Mouse (Mus musculus) forebrain, embryonic 12.5 days (tissue): ENCODE data around the gene Ctsz. TPM values are rescaled to one million over a fixed set of nuclear protein-coding genes. Genes with fewer than 3 reads are reported as not detected.

Experiments used
- ATAC-seq: fragments of 200-750 bp; cut with Nextera tagmentation; 2 replicates; pipeline ENCODE4 v1.8.0; 2017; ENCODE audit warnings: moderate TSS enrichment; ENCODE audit not compliant: low FRiP score
- H3K27ac ChIP-seq: fragments of 300-500 bp; sonication (generic); 2 replicates; pipeline ENCODE4 v1.5.1; 2016; ENCODE audit warnings: mild to moderate bottlenecking
- H3K27me3 ChIP-seq: fragments of 300-500 bp; sonication (generic); 2 replicates; pipeline ENCODE4 v1.6.1; 2016; ENCODE audit warnings: mild to moderate bottlenecking
- H3K36me3 ChIP-seq: fragments of 300-500 bp; sonication (generic); replicated peaks from 2 replicates; pipeline ENCODE4 v1.6.1; 2016; ENCODE audit warnings: mild to moderate bottlenecking
- H3K4me1 ChIP-seq: fragments of 300-500 bp; sonication (generic); 2 replicates; pipeline ENCODE4 v1.6.1; 2016
- H3K4me2 ChIP-seq: fragments of 300-500 bp; sonication (generic); 2 replicates; pipeline ENCODE4 v1.6.1; 2016; ENCODE audit warnings: mild to moderate bottlenecking, moderate library complexity
- H3K4me3 ChIP-seq: fragments of 300-500 bp; sonication (generic); replicated peaks from 2 replicates; pipeline ENCODE4 v1.5.1; 2016; ENCODE audit warnings: mild to moderate bottlenecking
- H3K9ac ChIP-seq: fragments of 300-500 bp; sonication (generic); 2 replicates; pipeline ENCODE4 v1.6.1; 2016; ENCODE audit warnings: mild to moderate bottlenecking
- H3K9me3 ChIP-seq: fragments of 300-500 bp; sonication (generic); 2 replicates; pipeline ENCODE4 v1.6.1; 2016
- WGBS: fragments of 180-500 bp; shearing (Covaris S2); methylation state at CpG from one replicate; pipeline ENCODE4 v1.1.7; 2016; 5-methylcytosine and 5-hydroxymethylcytosine counted together
- polyA plus RNA-seq: library from polyadenylated mRNA; unstranded; fragments of >200 nt; fragmentation: Nextera tagmentation; extraction: Ambion mirVana; gene quantifications from 2 replicates; pipeline ENCODE4 v1.2.1, GENCODE M21; 2016

The Ctsz gene
- polyA plus RNA-seq, 1 experiment from 2014 or later = 66.0 TPM

DNA sequence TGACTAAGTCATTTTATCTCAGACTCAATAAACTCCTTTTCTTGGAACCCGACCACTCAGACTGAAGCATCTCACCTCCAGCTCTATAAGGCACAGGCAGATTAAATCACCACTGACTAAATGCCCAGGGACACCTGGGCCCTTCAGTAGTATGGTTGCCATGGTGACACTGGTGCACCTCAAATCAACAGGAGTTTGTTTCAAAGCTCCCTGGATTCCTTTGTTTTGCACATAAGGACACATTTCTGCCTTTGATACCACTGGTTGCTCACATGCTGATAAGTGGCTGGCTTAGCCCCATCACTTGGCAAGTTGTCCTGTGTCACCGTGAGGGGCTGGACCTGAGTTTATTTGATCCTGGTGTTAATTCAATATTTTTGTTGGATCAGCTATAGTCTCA, 20.5 kb upstream of the Ctsz start:
- Histone ChIP-seq H3K9me3 (no peaks in the 10 kb centered on the region), H3K27ac (no peak overlapping the region), H3K9ac (no peak overlapping the region), H3K4me1 (peaks cover 15% of the 10 kb centered on the region), H3K36me3 (peaks cover 23% of the 10 kb centered on the region), H3K4me2 (no peak overlapping the region), H3K4me3 (no peak overlapping the region), H3K27me3 (no peaks in the 10 kb centered on the region)
- ATAC-seq = no peak
- 71% methylated on average over 2 of the region's 2 CpGs for WGBS

DNA sequence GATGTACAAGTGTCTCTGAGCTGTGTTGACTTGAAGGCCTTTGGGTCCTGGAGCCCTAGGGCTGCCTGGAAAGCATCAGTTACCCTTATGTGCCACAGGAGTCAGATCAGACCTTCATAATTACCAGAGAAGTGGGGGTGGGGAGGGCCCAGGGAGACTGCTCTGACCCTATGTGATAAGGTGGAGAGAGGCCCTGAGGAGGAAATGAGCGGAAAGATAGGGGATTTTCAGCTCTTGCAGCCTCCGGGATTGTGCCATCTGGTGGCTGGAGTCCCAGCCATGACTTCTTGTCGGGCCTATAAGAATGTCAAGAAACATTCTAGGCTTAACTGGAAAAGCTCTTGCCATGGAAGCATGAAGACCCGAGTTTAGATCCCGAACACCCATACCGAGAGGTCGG, 14.8 kb upstream of the Ctsz start:
- Histone ChIP-seq H3K4me2 (no peak overlapping the region), H3K36me3 (no peaks in the 10 kb centered on the region)
- no peak for ATAC-seq

DNA sequence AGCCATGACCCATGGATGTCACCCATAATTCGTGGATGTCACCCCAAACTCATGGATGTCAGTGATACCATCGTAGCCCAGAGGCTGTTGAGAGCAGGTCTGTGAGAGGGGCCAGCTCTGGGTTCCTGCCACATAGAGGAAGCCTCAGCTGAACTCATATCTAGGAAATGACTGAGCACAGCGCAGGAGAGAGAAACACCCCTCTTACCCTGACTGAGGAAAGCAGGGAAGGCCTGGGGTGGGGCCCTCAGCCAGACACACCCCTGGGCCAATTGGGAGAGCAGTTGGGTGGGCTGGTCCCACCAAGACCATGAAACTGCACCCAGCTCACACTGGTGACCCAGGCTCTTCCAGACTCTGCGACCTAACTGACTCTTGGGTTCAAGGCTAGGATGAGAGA, 11.5 kb upstream of the Ctsz start, which contains the start of gene Tubb1:
TSS of gene Tubb1 (plus strand) at position 343 of the 400 bp plus-strand sequence.
- Histone ChIP-seq H3K9ac (no peak within 1 kb of the TSS), H3K36me3 (no peaks in the 10 kb centered on the region), H3K4me2 (no peak within 1 kb of the TSS), H3K27ac (no peak within 1 kb of the TSS), H3K4me1 (peaks cover 8% of the 10 kb centered on the region; the same call in 1 of the 2 replicates), H3K27me3 (no peaks in the 10 kb centered on the region; the same call in 1 of the 2 replicates), H3K9me3 (no peaks in the 10 kb centered on the region), H3K4me3 (no peak within 1 kb of the TSS)
- WGBS = 77% methylated on average over 4 of the region's 4 CpGs
- no peak for ATAC-seq

More for the DNA sequence above, 14.8 kb upstream of the Ctsz start:
- H3K27ac ChIP-seq = no peak overlapping the region
- no peaks in the 10 kb centered on the region for H3K4me1 ChIP-seq
- H3K9ac ChIP-seq = no peak overlapping the region
- H3K4me3 ChIP-seq = no peak overlapping the region
- no peaks in the 10 kb centered on the region for H3K9me3 ChIP-seq
- 75% methylated on average over 7 of the region's 7 CpGs for WGBS
- no peaks in the 10 kb centered on the region for H3K27me3 ChIP-seq

- no peaks in the 10 kb centered on the region; the same call in 1 of the 2 replicates for H3K27me3 ChIP-seq
- H3K9ac ChIP-seq = no peak overlapping the region
- peaks cover 8% of the 10 kb centered on the region; the same call in 1 of the 2 replicates for H3K4me1 ChIP-seq
- H3K4me2 ChIP-seq = no peak overlapping the region
- WGBS = 94% methylated on average over 4 of the region's 4 CpGs
- H3K9me3 ChIP-seq = no peaks in the 10 kb centered on the region
- H3K4me3 ChIP-seq = no peak overlapping the region
- no peak for ATAC-seq
- H3K36me3 ChIP-seq = no peaks in the 10 kb centered on the region
- no peak overlapping the region for H3K27ac ChIP-seq
Measured at GRCm38 (mm10) chr2:174448405-174448804, 9.6 kb upstream of the Ctsz start.

DNA sequence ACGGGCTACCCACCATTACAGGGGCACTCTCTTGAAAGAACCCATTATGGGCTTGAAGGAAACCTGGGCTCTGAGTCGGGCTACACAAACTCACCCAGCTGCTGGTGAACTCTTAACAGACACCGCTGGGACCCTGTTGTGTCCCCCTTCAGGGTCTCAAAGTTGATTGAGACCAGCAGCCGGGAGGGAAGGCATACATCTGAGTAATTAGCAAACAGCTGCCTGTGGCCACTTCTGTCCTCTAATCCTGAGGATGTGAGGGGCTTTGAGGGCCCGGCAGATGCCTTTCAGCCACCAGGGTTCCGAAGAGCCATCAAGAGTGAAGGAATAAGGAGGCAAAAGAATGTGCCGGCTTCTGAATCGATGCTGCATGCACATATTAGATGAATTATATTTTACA, 8.1 kb upstream of the Ctsz start:
- Histone ChIP-seq H3K4me1 (peaks cover 8% of the 10 kb centered on the region; the same call in 1 of the 2 replicates), H3K9me3 (no peaks in the 10 kb centered on the region), H3K27me3 (no peaks in the 10 kb centered on the region; the same call in 1 of the 2 replicates), H3K9ac (no peak overlapping the region; the same call in 1 of the 2 replicates), H3K4me3 (no peak overlapping the region), H3K36me3 (no peaks in the 10 kb centered on the region), H3K4me2 (no peak overlapping the region), H3K27ac (no peak overlapping the region)
- ATAC-seq = no peak
- 60% methylated on average over 8 of the region's 8 CpGs for WGBS

DNA sequence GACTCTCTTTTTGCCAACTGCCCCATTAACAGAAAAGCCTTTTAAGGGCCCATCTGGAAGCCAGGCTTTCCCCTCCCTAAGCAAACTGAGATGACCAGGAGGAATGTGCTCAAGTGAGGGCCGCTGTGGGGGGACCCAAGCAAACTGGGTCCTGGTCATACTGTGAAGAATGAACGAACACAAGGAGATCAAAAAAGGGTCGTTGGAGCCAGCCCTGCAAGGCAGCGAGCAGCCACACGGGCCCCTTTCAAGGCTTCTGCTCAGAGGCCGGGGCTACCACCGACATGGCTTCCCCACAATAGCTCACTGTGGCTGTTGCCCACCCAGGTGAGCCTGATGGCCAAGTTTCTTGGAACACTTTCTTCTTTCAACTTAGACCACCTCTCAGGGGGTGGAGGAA, 7.7 kb upstream of the Ctsz start:
- Histone ChIP-seq H3K4me1 (peaks cover 8% of the 10 kb centered on the region; the same call in 1 of the 2 replicates), H3K27me3 (no peaks in the 10 kb centered on the region; the same call in 1 of the 2 replicates), H3K4me3 (no peak overlapping the region), H3K36me3 (no peaks in the 10 kb centered on the region), H3K27ac (no peak overlapping the region), H3K9ac (no peak overlapping the region), H3K9me3 (no peaks in the 10 kb centered on the region), H3K4me2 (no peak overlapping the region)
- ATAC-seq = no peak
- 61% methylated on average over 7 of the region's 7 CpGs for WGBS

- Histone ChIP-seq H3K27ac (no peak overlapping the region), H3K4me2 (no peak overlapping the region), H3K9me3 (no peaks in the 10 kb centered on the region), H3K4me3 (no peak overlapping the region), H3K27me3 (no peaks in the 10 kb centered on the region; the same call in 1 of the 2 replicates), H3K36me3 (no peaks in the 10 kb centered on the region), H3K9ac (no peak overlapping the region), H3K4me1 (peaks cover 8% of the 10 kb centered on the region; the same call in 1 of the 2 replicates)
- ATAC-seq = no peak
- WGBS = 80% methylated on average over 6 of the region's 6 CpGs
Measured at GRCm38 (mm10) chr2:174445018-174445417, 6.2 kb upstream of the Ctsz start.

- 96% methylated on average over 6 of the region's 7 CpGs for WGBS
- Histone ChIP-seq H3K4me3 (no peak overlapping the region), H3K4me1 (peaks cover 8% of the 10 kb centered on the region; the same call in 1 of the 2 replicates), H3K9me3 (no peaks in the 10 kb centered on the region), H3K9ac (no peak overlapping the region), H3K27me3 (no peaks in the 10 kb centered on the region; the same call in 1 of the 2 replicates), H3K4me2 (no peak overlapping the region), H3K27ac (no peak overlapping the region), H3K36me3 (no peaks in the 10 kb centered on the region)
- no peak for ATAC-seq
Measured at GRCm38 (mm10) chr2:174444359-174444758, 5.5 kb upstream of the Ctsz start.

DNA sequence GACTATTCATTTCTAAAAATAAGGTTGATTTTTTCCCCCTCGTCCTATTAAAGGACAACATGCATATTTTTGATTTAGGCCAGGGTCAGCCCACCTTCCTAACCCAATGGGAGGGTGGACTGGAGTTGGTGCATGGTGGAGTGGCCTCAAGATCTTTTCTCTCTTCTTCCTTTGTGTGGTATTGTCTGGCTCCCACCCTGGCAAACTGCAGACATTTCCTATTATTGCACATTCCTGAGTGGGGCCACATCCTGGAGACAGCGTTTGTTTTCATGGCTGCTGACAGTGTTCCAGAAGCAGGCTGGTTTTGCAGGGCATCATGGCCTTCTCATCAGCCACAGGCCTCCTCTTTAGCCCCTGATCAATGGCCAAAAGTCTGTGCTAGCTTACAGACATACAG, 4.2 kb upstream of the Ctsz start:
- no peaks in the 10 kb centered on the region for H3K9me3 ChIP-seq
- WGBS = 69% methylated on average over 2 of the region's 2 CpGs
- no peaks in the 10 kb centered on the region; the same call in 1 of the 2 replicates for H3K27me3 ChIP-seq
- no peak overlapping the region for H3K4me2 ChIP-seq
- H3K9ac ChIP-seq = no peak overlapping the region
- ATAC-seq = no peak
- peaks cover 21% of the 10 kb centered on the region for H3K4me1 ChIP-seq
- H3K27ac ChIP-seq = no peak overlapping the region
- H3K4me3 ChIP-seq = no peak overlapping the region
- no peaks in the 10 kb centered on the region for H3K36me3 ChIP-seq

DNA sequence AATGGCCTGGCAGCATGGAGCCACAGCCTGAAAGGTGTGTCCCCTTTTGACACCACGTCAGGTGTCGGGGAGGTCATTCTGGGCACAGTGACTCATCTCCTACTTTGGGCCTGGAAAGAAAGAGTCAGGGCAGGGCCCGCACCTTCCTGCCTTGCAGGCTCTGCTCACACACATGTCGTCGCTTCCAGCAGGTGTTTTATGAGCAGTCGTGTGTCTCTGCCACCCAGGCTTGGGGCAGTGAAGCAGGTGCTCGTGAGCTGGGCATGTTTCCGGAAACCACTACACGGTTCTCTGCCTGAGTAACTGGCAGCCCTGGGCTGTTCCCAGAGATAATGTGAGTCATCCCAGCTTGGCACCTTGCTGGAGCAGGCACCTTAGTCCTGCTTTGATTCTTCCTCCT, 3.6 kb upstream of the Ctsz start:
- no peak for ATAC-seq

GRCm38 (mm10) chr2:174441898-174442297, 3.1 kb upstream of the Ctsz start:
- no peak overlapping the region for H3K27ac ChIP-seq
- no peaks in the 10 kb centered on the region for H3K36me3 ChIP-seq
- no peak for ATAC-seq
- H3K9me3 ChIP-seq = no peaks in the 10 kb centered on the region
- no peak overlapping the region for H3K4me3 ChIP-seq
- no peaks in the 10 kb centered on the region; the same call in 1 of the 2 replicates for H3K27me3 ChIP-seq
- WGBS = 78% methylated on average over 4 of the region's 4 CpGs
- H3K9ac ChIP-seq = no peak overlapping the region
- peaks cover 26% of the 10 kb centered on the region for H3K4me1 ChIP-seq
- no peak overlapping the region for H3K4me2 ChIP-seq

More for the DNA sequence above, 3.6 kb upstream of the Ctsz start:
- Histone ChIP-seq H3K9ac (no peak overlapping the region), H3K9me3 (no peaks in the 10 kb centered on the region), H3K4me2 (no peak overlapping the region), H3K4me1 (peaks cover 27% of the 10 kb centered on the region), H3K27ac (no peak overlapping the region), H3K36me3 (no peaks in the 10 kb centered on the region), H3K27me3 (no peaks in the 10 kb centered on the region; the same call in 1 of the 2 replicates), H3K4me3 (no peak overlapping the region)
- WGBS = 87% methylated on average over 9 of the region's 9 CpGs

GRCm38 (mm10) chr2:174439961-174440360, 1.1 kb upstream of the Ctsz start:
- Histone ChIP-seq H3K4me2 (no peak overlapping the region), H3K36me3 (no peaks in the 10 kb centered on the region), H3K9ac (no peak overlapping the region), H3K4me1 (peaks cover 20% of the 10 kb centered on the region), H3K27me3 (no peaks in the 10 kb centered on the region), H3K4me3 (no peak overlapping the region), H3K9me3 (no peaks in the 10 kb centered on the region), H3K27ac (no peak overlapping the region)
- ATAC-seq = no peak
- WGBS = 78% methylated on average over 9 of the region's 9 CpGs

DNA sequence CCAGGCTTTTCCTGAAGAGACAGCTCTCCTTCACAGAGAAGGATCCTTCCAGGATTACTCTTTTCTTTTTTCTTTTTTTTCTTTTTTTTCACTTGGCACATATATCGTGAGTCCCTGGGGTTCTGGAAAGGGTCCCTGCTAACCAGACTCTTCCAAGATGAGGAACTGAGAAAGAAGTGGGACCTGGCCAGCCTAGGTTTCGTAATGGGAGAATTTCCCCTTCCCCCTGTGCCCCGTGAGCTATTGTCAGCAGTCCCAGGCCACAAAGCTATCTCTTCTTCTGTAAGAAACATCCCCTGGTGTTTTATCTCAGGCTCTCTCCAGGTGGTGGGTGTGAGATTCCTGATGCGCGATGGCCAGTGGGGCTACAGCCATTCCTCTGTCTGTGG, 605 bp upstream of the Ctsz start:
- ATAC-seq = no peak
- Histone ChIP-seq H3K4me3 (no peak overlapping the region; the same call in 1 of the 2 replicates), H3K27me3 (no peaks in the 10 kb centered on the region), H3K9ac (no peak overlapping the region), H3K36me3 (no peaks in the 10 kb centered on the region), H3K9me3 (no peaks in the 10 kb centered on the region), H3K4me1 (peaks cover 20% of the 10 kb centered on the region), H3K4me2 (peak overlapping the region; percentile 74; the same call in 1 of the 2 replicates), H3K27ac (no peak overlapping the region)
- WGBS = 48% methylated on average over 5 of the region's 5 CpGs
